In genomic region chr2:84636231-84636741, GRCm38 (mm10) we compare ENCODE assay signal across 8 mouse cellular contexts. TPM values are rescaled to one million over a fixed set of nuclear protein-coding genes. Genes with fewer than 3 reads are reported as not detected.
DNase-seq lines count a peak whose midpoint lies in the region; ATAC-seq and TF ChIP-seq lines count a peak whose summit lies in the region.

No protein-coding gene starts in this region.

- TF ChIP-seq CTCF in forebrain, postnatal 0 days (IDR thresholded peaks at IDR 0.05; ENCODE audit: low read depth) = no peak

- H3K27ac ChIP-seq in forebrain, postnatal 0 days (ENCODE audit: low read depth, low read length) = peak overlapping the region; percentile 79
- H3K27ac ChIP-seq in stomach, embryonic 14.5 days (ENCODE audit: low read length) = peak overlapping the region; percentile 94

- H3K4me3 ChIP-seq in forebrain, postnatal 0 days (ENCODE audit: low read depth, low read length) = no peak overlapping the region
- no peak overlapping the region; the same call in 1 of the 2 replicates for H3K4me3 ChIP-seq in stomach, embryonic 14.5 days (ENCODE audit: low read depth, low read length)

- no peak overlapping the region for H3K4me2 ChIP-seq in forebrain, postnatal 0 days (ENCODE audit: low read depth)
- peak overlapping the region; percentile 35 for H3K4me2 ChIP-seq in stomach, embryonic 14.5 days (replicated peaks; ENCODE audit: low read depth, low read length)

- H3K4me1 ChIP-seq in forebrain, postnatal 0 days (ENCODE audit: insufficient read depth) = peaks cover 25% of the 10 kb centered on the region
- H3K4me1 ChIP-seq in stomach, embryonic 14.5 days (ENCODE audit: control insufficient read depth, insufficient read depth, low read length) = peaks cover 70% of the 10 kb centered on the region

- H3K27me3 ChIP-seq in forebrain, postnatal 0 days (ENCODE audit: insufficient read depth, low read length) = no peaks in the 10 kb centered on the region
- H3K27me3 ChIP-seq in stomach, embryonic 14.5 days (ENCODE audit: control insufficient read depth, insufficient read depth, low read length) = no peaks in the 10 kb centered on the region

- WGBS in forebrain, postnatal 0 days = 31% methylated on average over 8 of the region's 8 CpGs
- 12% methylated on average over 8 of the region's 8 CpGs for WGBS in stomach, embryonic 14.5 days

- peak; percentile 59 for DNase-seq in adrenal gland, postnatal 10 days
- no peak for DNase-seq in adrenal gland, adult 8-10 months
- DNase-seq in forebrain, postnatal 0 days = no peak
- peak; percentile 67 for DNase-seq in kidney, adult 18-20 months
- peak; percentile 62 to 80 for DNase-seq in lung, adult 18-20 months
- DNase-seq in spleen, adult 12 weeks (ENCODE audit: low spot score) = no peak
- no peak for DNase-seq in left cerebral cortex, adult 18-20 months (ENCODE audit: low spot score in 2 of 2)

- H3K36me3 ChIP-seq in forebrain, postnatal 0 days (ENCODE audit: insufficient read depth) = 0 out of 2 replicates have a peak, but pooled peaks cover 8% of the 10 kb centered on the region
- no peaks in the 10 kb centered on the region for H3K36me3 ChIP-seq in stomach, embryonic 14.5 days (ENCODE audit: control insufficient read depth, insufficient read depth, low read length)

- H3K9ac ChIP-seq in forebrain, postnatal 0 days = no peak overlapping the region
- H3K9ac ChIP-seq in stomach, embryonic 14.5 days (replicated peaks; ENCODE audit: low read depth, low read length) = no peak overlapping the region

- no peak for ATAC-seq in forebrain, postnatal 0 days
- peak; percentile 26; the same call in 1 of the 2 replicates for ATAC-seq in stomach, embryonic 14.5 days (ENCODE audit: insufficient number of reproducible peaks, insufficient read depth, low FRiP score, low read depth)

- H3K9me3 ChIP-seq in forebrain, postnatal 0 days (ENCODE audit: low read length) = no peaks in the 10 kb centered on the region
- no peaks in the 10 kb centered on the region for H3K9me3 ChIP-seq in stomach, embryonic 14.5 days (ENCODE audit: control insufficient read depth, low read depth, low read length)

RNA-seq across cellular contexts. Expression of gene Ctnnd1, which starts 14.3 kb away (rescaled TPM):
- total RNA-seq in adrenal gland, postnatal 10 days (2021) = 100 to 1,000 TPM; 112 to 126 TPM
- 100 to 1,000 TPM; 125 to 161 (median 155) TPM for total RNA-seq in adrenal gland, adult 8-10 months (2022)
- 86.2 and 87.7 TPM in 2 replicates for total RNA-seq in forebrain, postnatal 0 days (2014; rRNA removed)
- 15.7 and 18.1 TPM in 2 replicates for polyA plus RNA-seq in forebrain, postnatal 0 days (2015; fragmentation: Nextera tagmentation; extraction: Ambion mirVana)
- 63.5 and 68.2 TPM in 2 replicates for polyA plus RNA-seq in stomach, embryonic 14.5 days (2014; fragmentation: Nextera tagmentation; extraction: Ambion mirVana)
- 10 to 100 TPM; 59.5 to 62.9 TPM for total RNA-seq in left cerebral cortex, adult 18-20 months (2021)

RNA-seq across cellular contexts. Expression of gene Btbd18, which starts 22.6 kb away (rescaled TPM):
- total RNA-seq in adrenal gland, postnatal 10 days (2021) = under 1 TPM in 1 of 2 experiments, not detected in 1; 0.15 TPM
- under 1 TPM in 2 of 4 experiments, not detected in 2; 0.10 to 0.12 TPM for total RNA-seq in adrenal gland, adult 8-10 months (2022)
- total RNA-seq in forebrain, postnatal 0 days (2014; rRNA removed) = 0.10 TPM in 1 of 2 replicates, not detected in the other
- 0.13 and 0.25 TPM in 2 replicates for polyA plus RNA-seq in forebrain, postnatal 0 days (2015; fragmentation: Nextera tagmentation; extraction: Ambion mirVana)
- 0.39 and 0.45 TPM in 2 replicates for polyA plus RNA-seq in stomach, embryonic 14.5 days (2014; fragmentation: Nextera tagmentation; extraction: Ambion mirVana)
- total RNA-seq in left cerebral cortex, adult 18-20 months (2021) = not detected

RNA-seq across cellular contexts. Expression of gene Selenoh, which starts 34.3 kb away (rescaled TPM):
- total RNA-seq in adrenal gland, postnatal 10 days (2021) = 10 to 100 TPM; 55.4 to 67.6 TPM
- total RNA-seq in adrenal gland, adult 8-10 months (2022) = 10 to 100 TPM; 31.8 to 49.5 (median 35.8) TPM
- total RNA-seq in forebrain, postnatal 0 days (2014; rRNA removed) = 194 and 244 TPM in 2 replicates
- 228 and 259 TPM in 2 replicates for polyA plus RNA-seq in forebrain, postnatal 0 days (2015; fragmentation: Nextera tagmentation; extraction: Ambion mirVana)
- 262 and 316 TPM in 2 replicates for polyA plus RNA-seq in stomach, embryonic 14.5 days (2014; fragmentation: Nextera tagmentation; extraction: Ambion mirVana)
- total RNA-seq in left cerebral cortex, adult 18-20 months (2021) = 10 to 100 TPM; 28.9 to 37.9 TPM

RNA-seq across cellular contexts. Expression of gene Gm28635, which starts 41.6 kb away (rescaled TPM):
- not detected for total RNA-seq in adrenal gland, postnatal 10 days (2021)
- total RNA-seq in adrenal gland, adult 8-10 months (2022) = not detected
- total RNA-seq in forebrain, postnatal 0 days (2014; rRNA removed) = not detected in 2 replicates
- polyA plus RNA-seq in forebrain, postnatal 0 days (2015; fragmentation: Nextera tagmentation; extraction: Ambion mirVana) = not detected in 2 replicates
- not detected in 2 replicates for polyA plus RNA-seq in stomach, embryonic 14.5 days (2014; fragmentation: Nextera tagmentation; extraction: Ambion mirVana)
- 1 to 10 TPM; 5.8 to 6.1 TPM for total RNA-seq in left cerebral cortex, adult 18-20 months (2021)

RNA-seq across cellular contexts. Expression of gene Med19, which starts 41.9 kb away (rescaled TPM):
- total RNA-seq in adrenal gland, postnatal 10 days (2021) = 10 to 100 TPM; 18.3 to 19.5 TPM
- 10 to 100 TPM; 21.1 to 30.7 (median 26.0) TPM for total RNA-seq in adrenal gland, adult 8-10 months (2022)
- total RNA-seq in forebrain, postnatal 0 days (2014; rRNA removed) = 46.8 and 47.5 TPM in 2 replicates
- 45.8 and 48.7 TPM in 2 replicates for polyA plus RNA-seq in forebrain, postnatal 0 days (2015; fragmentation: Nextera tagmentation; extraction: Ambion mirVana)
- polyA plus RNA-seq in stomach, embryonic 14.5 days (2014; fragmentation: Nextera tagmentation; extraction: Ambion mirVana) = 38.3 and 38.6 TPM in 2 replicates
- total RNA-seq in left cerebral cortex, adult 18-20 months (2021) = 10 to 100 TPM; 31.4 to 33.8 TPM

Comparison
In these comparisons a context has a peak if more than half of its experiments do, and no peak if none do; other contexts are left out.
1. DNase-seq: peak in adrenal gland, postnatal 10 days (single experiment), kidney, adult 18-20 months (single experiment) and lung, adult 18-20 months (2 of 2); none in adrenal gland, adult 8-10 months (single experiment), forebrain, postnatal 0 days (single experiment), spleen, adult 12 weeks (single experiment) and left cerebral cortex, adult 18-20 months (0 of 2).